Mouse (Mus musculus) CH12.LX (cell line): Measurements from ENCODE around the gene Hoxd3. TPM values are rescaled to one million over a fixed set of nuclear protein-coding genes. Genes with fewer than 3 reads are reported as not detected.

Experiments used
- DNase-seq: peaks from one replicate; pipeline ENCODE4 v3.0.0-alpha.2; 2013; ENCODE audit errors: extremely low read depth
- H3K27ac ChIP-seq: 2 replicates; pipeline ENCODE4 v1.5.1; 2012; ENCODE audit warnings: low read depth, mild to moderate bottlenecking, control low read depth, moderate library complexity; ENCODE audit not compliant: insufficient read depth
- H3K27me3 ChIP-seq: replicated peaks from 2 replicates; pipeline ENCODE3; 2012; ENCODE audit warnings: inconsistent platforms
- H3K36me3 ChIP-seq, 2 experiments: replicated peaks in 1 of 2; 2 replicates each; pipeline versions ENCODE3 to v1.6.1; 2012; ENCODE audit warnings: inconsistent platforms in 1 of 2, low read length in 1 of 2, mild to moderate bottlenecking in 1 of 2, mixed read lengths in 1 of 2, moderate library complexity in 1 of 2; ENCODE audit not compliant: control insufficient read depth in 1 of 2, insufficient read depth in 1 of 2
- H3K4me1 ChIP-seq, 2 experiments: 2 replicates each; pipeline ENCODE4 v1.6.1; 2012; ENCODE audit warnings: inconsistent platforms in 1 of 2, moderate library complexity in 1 of 2; ENCODE audit not compliant: insufficient read depth in 2 of 2, control insufficient read depth in 1 of 2
- H3K4me2 ChIP-seq: 2 replicates; pipeline ENCODE4 v1.6.1; 2012; ENCODE audit warnings: low read depth, mild to moderate bottlenecking, control low read depth; ENCODE audit not compliant: poor library complexity, insufficient read depth, severe bottlenecking
- H3K4me3 ChIP-seq, 3 experiments: fragments of 150-350 bp in 1 of 3; sonication (generic) in 1 of 3; replicated peaks in 1 of 3; 2 replicates each; pipeline versions ENCODE3 to v1.5.1; 2011 to 2012; ENCODE audit warnings: low read depth in 2 of 3, low read length in 2 of 3, mild to moderate bottlenecking in 2 of 3, moderate library complexity in 2 of 3, control low read depth in 1 of 3, improper control_type of control experiment in 1 of 3, inconsistent platforms in 1 of 3, mixed read lengths in 1 of 3; ENCODE audit not compliant: poor library complexity in 1 of 3
- H3K79me2 ChIP-seq: replicated peaks from 2 replicates; pipeline ENCODE4 v1.6.1; 2012; ENCODE audit warnings: mild to moderate bottlenecking, moderate library complexity; ENCODE audit not compliant: control insufficient read depth, poor library complexity, insufficient read depth, severe bottlenecking; ENCODE audit errors: extremely low read depth
- H3K9ac ChIP-seq: 2 replicates; pipeline ENCODE4 v1.6.1; 2012; ENCODE audit warnings: low read depth, mild to moderate bottlenecking, control low read depth, moderate library complexity; ENCODE audit not compliant: insufficient read depth
- H3K9me3 ChIP-seq: replicated peaks from 2 replicates; pipeline ENCODE3; 2012; ENCODE audit warnings: low read length, inconsistent platforms, mixed read lengths
- BHLHE40 ChIP-seq: IDR thresholded peaks from 2 replicates; pipeline ENCODE4 v1.6.1; 2011; ENCODE audit warnings: mild to moderate bottlenecking, low read depth, low read length, improper control_type of control experiment
- CHD2 ChIP-seq: IDR thresholded peaks from 2 replicates; pipeline ENCODE4 v1.6.1; 2011; ENCODE audit warnings: low read length, improper control_type of control experiment
- ELF1 ChIP-seq: IDR thresholded peaks from 2 replicates; pipeline ENCODE4 v1.6.1; 2014; ENCODE audit warnings: low read depth, mild to moderate bottlenecking, inconsistent platforms, low read length, improper control_type of control experiment
- EP300 ChIP-seq: IDR thresholded peaks from 2 replicates; pipeline ENCODE4 v1.6.1; 2011; ENCODE audit warnings: low read length, improper control_type of control experiment
- IRF4 ChIP-seq: IDR thresholded peaks from 2 replicates; pipeline ENCODE4 v1.6.1; 2014; ENCODE audit warnings: low read depth, mild to moderate bottlenecking, inconsistent platforms, low read length, improper control_type of control experiment
- JUN ChIP-seq: IDR thresholded peaks from 2 replicates; pipeline ENCODE4 v1.6.1; 2011; ENCODE audit warnings: low read depth, mild to moderate bottlenecking, low read length, improper control_type of control experiment, moderate library complexity; ENCODE audit not compliant: insufficient read depth
- JUND ChIP-seq: conservative IDR thresholded peaks from 2 replicates; pipeline ENCODE4 v1.6.1; 2011; ENCODE audit warnings: low read depth, low read length, improper control_type of control experiment
- KAT2A ChIP-seq: IDR thresholded peaks from 2 replicates; pipeline ENCODE4 v1.6.1; 2012; ENCODE audit warnings: low read length, improper control_type of control experiment, inconsistent platforms; ENCODE audit not compliant: insufficient replicate concordance
- MAFK ChIP-seq: IDR thresholded peaks from 2 replicates; pipeline ENCODE4 v1.6.1; 2011; ENCODE audit warnings: low read length, improper control_type of control experiment; ENCODE audit not compliant: insufficient replicate concordance
- MYC ChIP-seq: IDR thresholded peaks from 2 replicates; pipeline ENCODE4 v1.6.1; 2011; ENCODE audit warnings: low read depth, mild to moderate bottlenecking, improper control_type of control experiment, low read length
- RCOR1 ChIP-seq: conservative IDR thresholded peaks from 2 replicates; pipeline ENCODE4 v1.6.1; 2012; ENCODE audit warnings: low read depth, mild to moderate bottlenecking, inconsistent platforms, low read length, improper control_type of control experiment
- UBTF ChIP-seq: IDR thresholded peaks from 2 replicates; pipeline ENCODE4 v1.6.1; 2012; ENCODE audit warnings: low read depth, mild to moderate bottlenecking, inconsistent platforms, low read length, improper control_type of control experiment, moderate library complexity
- USF1 ChIP-seq: IDR thresholded peaks from 2 replicates; pipeline ENCODE4 v1.6.1; 2014; ENCODE audit warnings: low read depth, mild to moderate bottlenecking, inconsistent platforms, low read length, improper control_type of control experiment
- USF2 ChIP-seq: conservative IDR thresholded peaks from 2 replicates; pipeline ENCODE4 v1.6.1; 2011; ENCODE audit warnings: low read depth, low read length, improper control_type of control experiment
- ZNF384 ChIP-seq: IDR thresholded peaks from 2 replicates; pipeline ENCODE4 v1.6.1; 2012; ENCODE audit warnings: low read depth, low read length, improper control_type of control experiment, inconsistent platforms
- dilution Hi-C: fragments of 300-500 bp; cut with MboI; formaldehyde crosslinking; loops from 2 replicates; pipeline ENCODE4 v1.14.3; 2020; ENCODE audit warnings: low sequenced_read_pairs; ENCODE audit not compliant: extremely low pct_unique_long_range_greater_than_20kb, extremely low pct_ligation_motif_present
- in situ Hi-C: fragments of 300-500 bp; cut with MboI; formaldehyde crosslinking; loops from 3 replicates; pipeline ENCODE4 v1.14.3; 2019; ENCODE audit warnings: low sequenced_read_pairs, low pct_ligation_motif_present, low pct_unique_long_range_greater_than_20kb, mixed read lengths
- polyA plus RNA-seq: library from polyadenylated mRNA; unstranded; fragments of >175 nt; gene quantifications from 2 replicates; pipeline ENCODE4 v1.2.1, GENCODE M21; 2012; ENCODE audit warnings: low read depth; ENCODE audit not compliant: insufficient read length
- total RNA-seq, 2 experiments: library from RNA; depleted of rRNA; stranded (reverse); fragments of 300-350 nt in 1 of 2; fragments of >200 nt in 1 of 2; gene quantifications; 2 replicates each; pipeline ENCODE4 v1.2.3; 2012 to 2014

Gene Hoxd3
- total and polyA plus RNA-seq, 3 experiments, result 0.12 to 1.1 TPM; not detected in 1

DNA sequence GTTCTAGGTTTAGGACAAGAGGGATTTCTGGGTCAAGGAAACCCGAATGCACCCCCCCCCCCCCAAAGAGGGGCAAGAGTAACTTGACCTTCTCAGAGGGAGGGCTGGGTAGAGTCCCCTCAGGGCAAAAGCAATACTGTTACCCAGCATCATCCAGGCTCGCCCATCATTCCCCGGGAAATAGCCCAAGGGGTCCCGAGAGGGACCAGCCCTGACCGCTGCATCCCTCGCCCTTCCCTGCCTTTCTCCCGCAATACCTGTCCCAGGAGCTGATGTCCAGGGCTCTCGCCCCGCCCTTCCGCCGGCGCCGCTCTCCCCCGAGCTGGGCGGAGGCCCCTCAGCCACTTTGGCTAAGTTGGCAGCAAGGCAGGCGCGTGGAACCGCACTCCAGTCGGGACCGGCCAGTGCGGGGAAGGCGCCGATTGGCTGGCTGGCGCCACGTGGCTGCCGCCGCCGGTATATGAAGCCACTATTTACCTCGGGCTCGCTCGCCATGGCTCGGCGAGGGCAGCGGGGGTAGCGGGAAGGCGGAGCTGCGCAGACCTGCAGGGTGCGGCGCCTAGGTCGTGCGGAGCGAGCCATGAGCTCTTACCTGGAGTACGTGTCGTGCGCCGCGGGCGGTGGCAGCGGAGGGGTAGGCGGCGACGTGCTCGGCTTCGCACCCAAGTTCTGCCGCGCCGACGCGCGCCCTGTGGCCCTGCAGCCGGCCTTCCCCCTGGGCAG, 51.0 kb downstream of the Hoxd3 start, which contains the start of gene Hoxd1:
Hoxd1 (plus strand) TSS at position 459 of the 723 bp plus-strand sequence.
- H3K9ac ChIP-seq, result no peak within 1 kb of the TSS
- no peak for DNase-seq
- dilution Hi-C loops (no loop called here), in situ Hi-C loops (no loop called here)
- no peak within 1 kb of the TSS for H3K27ac ChIP-seq
- no peaks in the 10 kb centered on the region for H3K36me3 ChIP-seq
- no peaks in the 10 kb centered on the region for H3K4me1 ChIP-seq
- H3K4me3 ChIP-seq, result no peak within 1 kb of the TSS
- H3K79me2 ChIP-seq, result no peaks in the 10 kb centered on the region
- peaks cover 6% of the 10 kb centered on the region for H3K9me3 ChIP-seq
- no peak within 1 kb of the TSS for H3K4me2 ChIP-seq
- TF ChIP-seq USF1, result no peak
- no peak for TF ChIP-seq ELF1
- no peak for TF ChIP-seq EP300
- TF ChIP-seq KAT2A, result no peak
- TF ChIP-seq RCOR1, result no peak
- no peak for TF ChIP-seq IRF4
- TF ChIP-seq MYC, result no peak
- TF ChIP-seq JUN, result no peak
- TF ChIP-seq ZNF384, result no peak
- TF ChIP-seq CHD2, result no peak
- TF ChIP-seq BHLHE40, result no peak
- no peak for TF ChIP-seq UBTF
- no peak for TF ChIP-seq USF2
- no peak for TF ChIP-seq MAFK
- TF ChIP-seq, all 38 proteins: peak for 0
- no peaks in the 10 kb centered on the region for H3K27me3 ChIP-seq

GRCm38 (mm10) chr2:74763245-74763735, 51.6 kb downstream of the Hoxd3 start:
- in situ Hi-C loops, result no loop called here
- no peaks in the 10 kb centered on the region for H3K27me3 ChIP-seq
- TF ChIP-seq JUND, result no peak

More at GRCm38 (mm10) chr2:74763245-74763735, 51.6 kb downstream of the Hoxd3 start:
- dilution Hi-C loops, result no loop called here
- no peaks in the 10 kb centered on the region for H3K79me2 ChIP-seq
- H3K36me3 ChIP-seq, result no peaks in the 10 kb centered on the region
- no peak overlapping the region for H3K4me3 ChIP-seq
- H3K4me1 ChIP-seq, result no peaks in the 10 kb centered on the region
- H3K9ac ChIP-seq, result no peak overlapping the region
- H3K4me2 ChIP-seq, result no peak overlapping the region
- peaks cover 6% of the 10 kb centered on the region for H3K9me3 ChIP-seq
- DNase-seq, result no peak
- no peak overlapping the region for H3K27ac ChIP-seq
